Mouse (Mus musculus) hindbrain, embryonic 12.5 days (tissue): ENCODE results near the gene Sbds. TPM values are rescaled to one million over a fixed set of nuclear protein-coding genes. Genes with fewer than 3 reads are reported as not detected.
A peak's percentile ranks its signal among the peaks of the same experiment; 100 is the strongest.
"Not testable (repeated sequence)": the region's sequence is repeated elsewhere in the genome, so short reads cannot be mapped to it uniquely, and the experiment has no call there.

Experiments
- ATAC-seq: fragments of 200-750 bp; cut with Nextera tagmentation; 2 replicates; pipeline ENCODE4 v1.8.0; 2017; ENCODE audit warnings: moderate TSS enrichment; ENCODE audit not compliant: low FRiP score
- H3K27ac ChIP-seq: fragments of 300-500 bp; sonication (generic); 2 replicates; pipeline ENCODE4 v1.5.1; 2016; ENCODE audit warnings: mild to moderate bottlenecking
- H3K27me3 ChIP-seq: fragments of 300-500 bp; sonication (generic); 2 replicates; pipeline ENCODE4 v1.6.1; 2016; ENCODE audit warnings: mild to moderate bottlenecking
- H3K36me3 ChIP-seq: fragments of 300-500 bp; sonication (generic); 2 replicates; pipeline ENCODE4 v1.6.1; 2016; ENCODE audit warnings: mild to moderate bottlenecking
- H3K4me1 ChIP-seq: fragments of 300-500 bp; sonication (generic); 2 replicates; pipeline ENCODE4 v1.6.1; 2016
- H3K4me2 ChIP-seq: fragments of 300-500 bp; sonication (generic); replicated peaks from 2 replicates; pipeline ENCODE4 v1.6.1; 2016; ENCODE audit warnings: mild to moderate bottlenecking
- H3K4me3 ChIP-seq: fragments of 300-500 bp; sonication (generic); 2 replicates; pipeline ENCODE4 v1.5.1; 2016; ENCODE audit warnings: mild to moderate bottlenecking
- H3K9ac ChIP-seq: fragments of 300-500 bp; sonication (generic); 2 replicates; pipeline ENCODE4 v1.6.1; 2016; ENCODE audit warnings: mild to moderate bottlenecking, moderate library complexity
- H3K9me3 ChIP-seq: fragments of 300-500 bp; sonication (generic); replicated peaks from 2 replicates; pipeline ENCODE4 v1.6.1; 2016; ENCODE audit warnings: mild to moderate bottlenecking
- WGBS: fragments of 180-500 bp; shearing (Covaris S2); methylation state at CpG from one replicate; pipeline ENCODE4 v1.1.7; 2016; 5-methylcytosine and 5-hydroxymethylcytosine counted together
- polyA plus RNA-seq: library from polyadenylated mRNA; unstranded; fragments of >200 nt; fragmentation: Nextera tagmentation; extraction: Ambion mirVana; gene quantifications from 2 replicates; pipeline ENCODE4 v1.2.1, GENCODE M21; 2016

Gene Sbds
- polyA plus RNA-seq, 1 experiment from 2014 or later = 69.5 TPM

- WGBS = 92% methylated on average over 7 of the region's 7 CpGs
- no peaks in the 10 kb centered on the region for H3K4me1 ChIP-seq
- no peak overlapping the region for H3K4me2 ChIP-seq
- H3K27me3 ChIP-seq = no peaks in the 10 kb centered on the region
- no peaks in the 10 kb centered on the region for H3K9me3 ChIP-seq
- H3K27ac ChIP-seq = no peak overlapping the region
- ATAC-seq = no peak
- no peak overlapping the region for H3K9ac ChIP-seq
- H3K4me3 ChIP-seq = no peak overlapping the region
- peaks cover 81% of the 10 kb centered on the region for H3K36me3 ChIP-seq
Observed at GRCm38 (mm10) chr5:130278011-130278472, 22.7 kb upstream of the Sbds start.

DNA sequence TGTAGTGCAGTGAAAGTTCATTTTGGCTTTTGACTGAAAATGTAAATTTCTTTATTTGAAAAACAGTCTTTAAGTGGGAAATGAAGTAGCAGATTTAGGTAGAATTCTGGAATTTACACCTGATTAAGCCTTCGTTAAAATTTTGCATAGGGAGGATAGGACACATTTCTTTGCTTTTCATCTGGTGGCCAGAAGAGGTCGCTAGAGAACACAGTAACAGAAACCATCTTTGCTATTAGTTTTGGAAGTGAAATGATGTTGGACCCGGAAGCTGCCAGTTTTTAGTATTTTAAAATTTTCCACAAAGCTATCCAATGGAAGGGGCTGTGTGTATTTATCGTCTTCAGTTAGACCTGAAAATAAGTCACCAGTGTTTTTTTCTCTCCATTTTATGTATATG lies 20.2 kb upstream of the Sbds start:
- no peak for ATAC-seq
- H3K36me3 ChIP-seq = peaks cover 79% of the 10 kb centered on the region
- 57% methylated on average over 4 of the region's 4 CpGs for WGBS

GRCm38 (mm10) chr5:130273046-130273445 lies 17.7 kb upstream of the Sbds start:
- Histone ChIP-seq H3K4me2 (no peak overlapping the region), H3K27ac (no peak overlapping the region), H3K4me3 (no peak overlapping the region), H3K9ac (no peak overlapping the region), H3K9me3 (no peaks in the 10 kb centered on the region), H3K4me1 (no peaks in the 10 kb centered on the region), H3K36me3 (peaks cover 79% of the 10 kb centered on the region), H3K27me3 (no peaks in the 10 kb centered on the region)
- WGBS = 95% methylated on average over 6 of the region's 6 CpGs
- ATAC-seq = no peak

More for the DNA sequence above, 20.2 kb upstream of the Sbds start:
- no peak overlapping the region for H3K9ac ChIP-seq
- no peaks in the 10 kb centered on the region for H3K4me1 ChIP-seq
- H3K9me3 ChIP-seq = no peaks in the 10 kb centered on the region
- no peaks in the 10 kb centered on the region for H3K27me3 ChIP-seq
- no peak overlapping the region for H3K4me2 ChIP-seq
- H3K27ac ChIP-seq = no peak overlapping the region
- H3K4me3 ChIP-seq = no peak overlapping the region

DNA sequence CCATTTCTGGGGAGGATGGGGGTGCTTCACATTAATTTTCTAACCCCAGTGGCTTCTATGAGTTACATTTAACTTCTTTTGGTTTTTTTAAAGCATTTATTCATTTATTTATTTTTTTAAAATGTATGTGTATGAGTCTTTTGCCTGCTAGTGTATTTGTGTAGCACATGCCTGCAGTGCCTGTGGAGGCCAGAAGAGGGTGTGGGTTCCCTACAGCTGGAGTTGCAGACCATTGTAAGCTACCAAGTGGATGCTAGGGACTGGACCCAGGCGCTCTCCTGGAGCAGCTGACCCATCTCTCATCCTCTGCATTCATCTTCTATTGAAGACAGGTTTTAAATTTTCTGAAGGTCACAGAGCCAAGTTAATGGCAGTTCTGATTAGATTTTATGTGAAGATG lies 17.0 kb upstream of the Sbds start:
- Histone ChIP-seq H3K27me3 (no peaks in the 10 kb centered on the region), H3K4me1 (no peaks in the 10 kb centered on the region), H3K9ac (no peak overlapping the region), H3K4me3 (no peak overlapping the region), H3K4me2 (no peak overlapping the region), H3K9me3 (no peaks in the 10 kb centered on the region), H3K27ac (no peak overlapping the region), H3K36me3 (peaks cover 79% of the 10 kb centered on the region)
- WGBS = 92% methylated on average over 1 of the region's 1 CpGs
- no peak for ATAC-seq

DNA sequence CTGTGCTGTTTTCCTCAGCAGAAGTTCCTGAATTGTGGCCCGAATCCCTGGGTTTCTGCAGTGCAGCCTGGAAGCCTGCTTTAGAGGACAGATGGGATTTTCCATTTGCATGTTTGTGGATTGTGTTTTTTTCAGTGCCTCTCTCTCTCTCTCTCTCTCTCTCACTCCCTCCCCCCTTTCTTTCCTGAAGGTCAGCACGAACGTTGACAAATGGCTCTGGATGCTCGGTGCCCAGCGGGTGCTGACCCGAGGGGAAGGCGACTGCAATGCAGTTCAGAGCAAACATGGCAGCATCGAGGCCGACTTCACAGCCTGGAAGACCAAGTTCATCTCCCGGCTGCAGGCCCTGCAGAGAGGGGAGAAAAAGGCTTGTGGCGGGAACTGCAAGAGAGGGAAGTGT lies 13.6 kb upstream of the Sbds start:
- Histone ChIP-seq H3K9me3 (no peaks in the 10 kb centered on the region), H3K27ac (no peak overlapping the region), H3K9ac (no peak overlapping the region; the same call in 1 of the 2 replicates), H3K4me1 (no peaks in the 10 kb centered on the region), H3K27me3 (no peaks in the 10 kb centered on the region), H3K4me2 (no peak overlapping the region), H3K36me3 (peaks cover 81% of the 10 kb centered on the region), H3K4me3 (no peak overlapping the region)
- WGBS = 76% methylated on average over 11 of the region's 11 CpGs
- no peak for ATAC-seq

- H3K27me3 ChIP-seq = no peaks in the 10 kb centered on the region
- 84% methylated on average over 1 of the region's 1 CpGs for WGBS
- H3K36me3 ChIP-seq = peaks cover 77% of the 10 kb centered on the region
- no peak overlapping the region for H3K4me3 ChIP-seq
- H3K4me1 ChIP-seq = no peaks in the 10 kb centered on the region
- no peaks in the 10 kb centered on the region for H3K9me3 ChIP-seq
- H3K4me2 ChIP-seq = no peak overlapping the region
- no peak overlapping the region for H3K9ac ChIP-seq
- no peak overlapping the region for H3K27ac ChIP-seq
- ATAC-seq = no peak
Observed at GRCm38 (mm10) chr5:130267316-130267715, 12.0 kb upstream of the Sbds start.

DNA sequence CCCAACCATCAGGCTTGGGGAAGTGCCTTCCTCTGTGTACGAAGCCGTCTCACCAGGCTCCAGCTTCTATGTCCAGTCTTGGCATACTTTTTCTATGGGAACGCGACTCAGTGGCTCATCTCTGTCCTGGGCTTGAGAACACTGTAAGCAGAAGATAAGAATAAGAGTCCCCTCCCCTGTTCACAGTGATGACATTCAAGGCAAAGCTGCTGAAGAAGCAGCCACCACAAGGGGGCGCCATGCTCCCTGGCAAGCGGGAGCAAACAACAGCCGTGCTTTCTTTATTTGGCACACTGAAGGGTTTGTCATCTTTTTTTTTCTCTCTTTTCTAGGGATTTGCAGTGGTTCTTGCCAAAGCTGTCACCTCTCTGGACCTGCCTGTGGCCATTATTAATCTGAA lies 11.3 kb upstream of the Sbds start:
- 90% methylated on average over 7 of the region's 7 CpGs for WGBS
- Histone ChIP-seq H3K27me3 (no peaks in the 10 kb centered on the region), H3K4me3 (no peak overlapping the region), H3K9ac (no peak overlapping the region), H3K27ac (no peak overlapping the region), H3K9me3 (no peaks in the 10 kb centered on the region), H3K36me3 (peaks cover 70% of the 10 kb centered on the region), H3K4me1 (no peaks in the 10 kb centered on the region), H3K4me2 (no peak overlapping the region)
- ATAC-seq = no peak

- H3K27me3 ChIP-seq = no peaks in the 10 kb centered on the region
- no peaks in the 10 kb centered on the region for H3K9me3 ChIP-seq
- H3K36me3 ChIP-seq = peaks cover 52% of the 10 kb centered on the region
- no peaks in the 10 kb centered on the region for H3K4me1 ChIP-seq
- ATAC-seq = no peak
- H3K4me3 ChIP-seq = no peak overlapping the region
- H3K9ac ChIP-seq = no peak overlapping the region
- no peak overlapping the region for H3K4me2 ChIP-seq
- H3K27ac ChIP-seq = no peak overlapping the region
- WGBS = 94% methylated on average over 6 of the region's 6 CpGs
Observed at GRCm38 (mm10) chr5:130264433-130265005, 9.2 kb upstream of the Sbds start.

GRCm38 (mm10) chr5:130263454-130263853 lies 8.1 kb upstream of the Sbds start:
- H3K36me3 ChIP-seq = peaks cover 42% of the 10 kb centered on the region
- H3K27ac ChIP-seq = no peak overlapping the region
- ATAC-seq = no peak
- H3K9ac ChIP-seq = no peak overlapping the region
- no peaks in the 10 kb centered on the region for H3K4me1 ChIP-seq
- 86% methylated on average over 11 of the region's 11 CpGs for WGBS
- no peak overlapping the region for H3K4me3 ChIP-seq
- no peaks in the 10 kb centered on the region for H3K9me3 ChIP-seq
- no peak overlapping the region for H3K4me2 ChIP-seq
- H3K27me3 ChIP-seq = no peaks in the 10 kb centered on the region

DNA sequence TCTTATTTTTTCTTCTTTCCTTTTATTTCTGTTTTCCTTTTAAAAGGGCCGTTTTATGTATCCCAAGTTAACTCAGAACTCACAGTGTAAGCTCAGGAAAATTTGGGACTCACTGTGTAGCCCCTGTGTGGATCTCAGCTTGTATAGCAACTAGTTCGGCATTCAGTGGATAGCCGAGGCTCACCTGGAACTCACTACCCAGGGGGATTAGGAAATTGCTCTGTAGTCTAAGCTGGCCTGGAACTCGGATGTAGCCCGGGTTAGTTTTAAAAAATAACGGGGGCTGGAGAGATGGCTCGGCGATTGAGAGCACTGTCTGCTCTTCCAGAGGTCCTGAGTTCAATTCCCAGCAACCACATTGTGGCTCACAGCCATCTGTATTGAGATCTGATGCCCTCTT lies 2.0 kb upstream of the Sbds start:
- H3K4me3 ChIP-seq = peak overlapping the region; percentile 67
- no peaks in the 10 kb centered on the region for H3K27me3 ChIP-seq
- H3K9me3 ChIP-seq = no peaks in the 10 kb centered on the region
- peak overlapping the region; percentile 66 for H3K4me2 ChIP-seq
- peaks cover 25% of the 10 kb centered on the region; the same call in 1 of the 2 replicates for H3K4me1 ChIP-seq
- no peak for ATAC-seq
- H3K36me3 ChIP-seq = peaks cover 8% of the 10 kb centered on the region; the same call in 1 of the 2 replicates
- 11% methylated on average over 8 of the region's 8 CpGs for WGBS
- H3K27ac ChIP-seq = peak overlapping the region; percentile 80
- H3K9ac ChIP-seq = peak overlapping the region; percentile 79

GRCm38 (mm10) chr5:130256678-130257271 lies 1.4 kb upstream of the Sbds start:
- H3K27me3 ChIP-seq = no peaks in the 10 kb centered on the region
- peak overlapping the region; percentile 66 for H3K4me2 ChIP-seq
- peak overlapping the region; percentile 80 for H3K27ac ChIP-seq
- peak; percentile 94 for ATAC-seq
- peaks cover 13% of the 10 kb centered on the region for H3K36me3 ChIP-seq
- under 1% methylated on average over 25 of the region's 25 CpGs for WGBS
- H3K4me1 ChIP-seq = peaks cover 25% of the 10 kb centered on the region; the same call in 1 of the 2 replicates
- peak overlapping the region; percentile 79 for H3K9ac ChIP-seq
- no peaks in the 10 kb centered on the region for H3K9me3 ChIP-seq
- H3K4me3 ChIP-seq = peak overlapping the region; percentile 67

- H3K27me3 ChIP-seq, H3K9me3 ChIP-seq, H3K9ac ChIP-seq: not testable (repeated sequence)
- ATAC-seq = 0 out of 2 replicates have a peak, but pooled peaks have one; percentile 1
- Histone ChIP-seq H3K36me3 (peaks cover 20% of the 10 kb centered on the region), H3K4me3 (peak overlapping the region; percentile 73), H3K27ac (peak overlapping the region; percentile 30; the same call in 1 of the 2 replicates), H3K4me1 (peaks cover 25% of the 10 kb centered on the region; the same call in 1 of the 2 replicates), H3K4me2 (peak overlapping the region; percentile 66)
- WGBS = 33% methylated on average over 20 of the region's 20 CpGs
Observed at GRCm38 (mm10) chr5:130255799-130256525, 632 bp upstream of the Sbds start.
